Mouse (Mus musculus) stomach, embryonic 15.5 days (tissue): ENCODE results near the gene Cep170b. TPM values are rescaled to one million over a fixed set of nuclear protein-coding genes. Genes with fewer than 3 reads are reported as not detected.
A peak's percentile ranks its signal among the peaks of the same experiment; 100 is the strongest.

Source experiments
- ATAC-seq: fragments of 200-750 bp; cut with Nextera tagmentation; 2 replicates; pipeline ENCODE4 v1.8.0; 2017; ENCODE audit warnings: low read depth, moderate number of reproducible peaks, moderate TSS enrichment; ENCODE audit not compliant: insufficient read depth, low FRiP score
- H3K27ac ChIP-seq: fragments of 300-500 bp; sonication (generic); 2 replicates; pipeline ENCODE4 v1.5.1; 2015; ENCODE audit warnings: mild to moderate bottlenecking, inconsistent platforms
- H3K27me3 ChIP-seq: fragments of 300-500 bp; sonication (generic); replicated peaks from 2 replicates; pipeline ENCODE4 v1.6.1; 2015; ENCODE audit warnings: inconsistent platforms
- H3K36me3 ChIP-seq: fragments of 300-500 bp; sonication (generic); 2 replicates; pipeline ENCODE4 v1.6.1; 2015; ENCODE audit warnings: inconsistent platforms
- H3K4me1 ChIP-seq: fragments of 300-500 bp; sonication (generic); 2 replicates; pipeline ENCODE4 v1.6.1; 2015; ENCODE audit warnings: inconsistent platforms
- H3K4me2 ChIP-seq: fragments of 300-500 bp; sonication (generic); 2 replicates; pipeline ENCODE4 v1.6.1; 2015; ENCODE audit warnings: mild to moderate bottlenecking, inconsistent platforms
- H3K4me3 ChIP-seq: fragments of 300-500 bp; sonication (generic); replicated peaks from 2 replicates; pipeline ENCODE4 v1.5.1; 2015; ENCODE audit warnings: inconsistent platforms
- H3K9ac ChIP-seq: fragments of 300-500 bp; sonication (generic); 2 replicates; pipeline ENCODE4 v1.6.1; 2015; ENCODE audit warnings: inconsistent platforms
- H3K9me3 ChIP-seq: fragments of 300-500 bp; sonication (generic); 2 replicates; pipeline ENCODE4 v1.6.1; 2016; ENCODE audit warnings: inconsistent platforms
- WGBS: fragments of 180-500 bp; shearing (Covaris S2); methylation state at CpG from one replicate; pipeline ENCODE4 v1.1.7; 2015; 5-methylcytosine and 5-hydroxymethylcytosine counted together
- polyA plus RNA-seq: library from polyadenylated mRNA; unstranded; fragments of >200 nt; fragmentation: Nextera tagmentation; extraction: Ambion mirVana; gene quantifications from 2 replicates; pipeline ENCODE4 v1.2.1, GENCODE M21; 2015

Gene Cep170b
- 24.3 and 24.6 TPM in 2 replicates for polyA plus RNA-seq

DNA sequence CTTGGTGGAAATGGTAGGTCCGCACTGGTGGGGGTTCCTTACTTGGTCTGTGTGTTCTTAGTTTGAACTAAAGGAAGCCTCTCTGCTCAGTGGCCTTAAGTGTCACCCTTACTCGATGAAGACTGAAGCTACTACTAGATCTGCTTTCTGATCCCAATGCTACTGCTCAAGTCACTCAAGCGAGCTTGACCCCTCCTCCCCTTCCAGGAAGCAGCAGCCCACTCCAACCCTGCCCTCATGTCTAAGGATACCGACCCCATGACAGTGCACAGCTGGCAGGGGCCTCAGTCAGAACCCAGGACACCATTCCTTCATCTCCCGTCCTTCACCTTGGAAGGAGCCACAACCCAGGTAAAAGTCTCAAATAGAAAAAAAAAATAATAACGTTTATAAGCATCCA lies at the start of gene Cep170b:
TSS of gene Cep170b (plus strand) at position 240 of the 400 bp plus-strand sequence.
- Histone ChIP-seq H3K4me2 (peak within 1 kb of the TSS; percentile 94), H3K4me3 (peak within 1 kb of the TSS; percentile 88), H3K9me3 (no peaks in the 10 kb centered on the region), H3K4me1 (peaks cover 18% of the 10 kb centered on the region), H3K36me3 (no peaks in the 10 kb centered on the region), H3K9ac (no peak within 1 kb of the TSS), H3K27ac (peak within 1 kb of the TSS; percentile 95), H3K27me3 (no peaks in the 10 kb centered on the region)
- WGBS, result 59% methylated on average over 6 of the region's 6 CpGs
- no peak for ATAC-seq

DNA sequence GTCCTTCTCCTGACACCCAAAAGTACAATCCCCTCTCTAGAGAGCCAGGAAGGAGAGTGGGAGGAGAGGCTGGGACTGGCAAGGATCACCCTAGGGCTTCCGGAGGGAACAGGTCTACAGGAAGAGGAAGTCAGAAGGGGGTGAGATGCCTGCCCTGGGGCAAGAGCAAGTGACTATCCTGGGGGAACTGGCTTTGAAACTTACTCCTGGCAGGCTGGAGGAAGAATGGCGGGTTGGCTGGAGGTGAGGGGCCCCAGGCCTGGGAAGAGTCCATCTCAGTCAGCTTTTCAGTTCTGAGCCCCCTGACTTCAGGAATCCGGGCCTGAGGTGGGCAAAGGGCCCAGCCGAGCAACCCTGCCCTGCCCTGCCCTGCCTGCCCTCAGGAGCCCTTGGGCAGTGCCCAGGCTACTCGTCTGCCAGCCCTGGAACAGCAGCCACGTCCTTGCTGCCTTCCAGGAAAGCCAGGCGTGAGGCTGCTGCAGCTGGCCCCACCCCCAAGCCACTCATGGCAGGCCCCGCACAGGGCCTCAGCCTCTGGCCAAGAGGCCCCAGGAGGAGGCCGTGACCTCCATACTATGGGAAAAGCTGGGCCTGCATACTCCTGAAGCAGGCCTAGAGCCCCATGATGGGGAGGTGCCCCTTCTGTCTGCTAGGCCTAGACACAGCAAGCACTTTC lies 49.4 kb upstream of the Cep170b start:
- Histone ChIP-seq H3K27ac (peak overlapping the region; percentile 99), H3K9me3 (no peaks in the 10 kb centered on the region), H3K27me3 (no peaks in the 10 kb centered on the region), H3K36me3 (peaks cover 44% of the 10 kb centered on the region), H3K9ac (peak overlapping the region; percentile 12; the same call in 1 of the 2 replicates), H3K4me1 (peaks cover 86% of the 10 kb centered on the region), H3K4me3 (peak overlapping the region; percentile 83), H3K4me2 (peak overlapping the region; percentile 89)
- peak; percentile 16; the same call in 1 of the 2 replicates for ATAC-seq
- WGBS, result 38% methylated on average over 9 of the region's 9 CpGs

DNA sequence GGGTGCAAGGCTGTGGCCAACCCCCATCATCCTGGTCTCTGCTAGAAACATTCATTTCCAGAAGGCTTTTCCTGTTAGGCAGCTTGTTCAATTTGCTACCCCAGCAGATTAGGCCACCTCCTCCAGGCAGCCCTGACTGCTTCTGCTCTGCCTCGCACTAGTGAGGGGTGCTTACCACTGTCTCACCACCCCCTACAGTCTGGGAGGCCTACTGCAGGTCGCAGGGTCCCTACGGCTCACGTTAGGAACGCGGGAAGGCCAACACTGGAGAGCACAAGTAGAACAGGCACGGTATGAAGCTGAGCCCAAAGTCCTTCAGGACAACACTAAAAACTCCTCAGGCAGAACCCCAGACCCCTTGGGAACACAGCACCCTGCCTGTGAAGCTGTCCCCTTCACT lies 48.4 kb upstream of the Cep170b start:
- Histone ChIP-seq H3K4me1 (peaks cover 79% of the 10 kb centered on the region), H3K36me3 (peaks cover 43% of the 10 kb centered on the region), H3K9ac (0 out of 2 replicates have a peak overlapping the region, but pooled peaks have one; percentile 0), H3K27ac (peak overlapping the region; percentile 99; the same call in 1 of the 2 replicates), H3K4me2 (peak overlapping the region; percentile 89), H3K4me3 (peak overlapping the region; percentile 83), H3K27me3 (no peaks in the 10 kb centered on the region), H3K9me3 (no peaks in the 10 kb centered on the region)
- ATAC-seq, result no peak
- WGBS, result 72% methylated on average over 7 of the region's 7 CpGs

DNA sequence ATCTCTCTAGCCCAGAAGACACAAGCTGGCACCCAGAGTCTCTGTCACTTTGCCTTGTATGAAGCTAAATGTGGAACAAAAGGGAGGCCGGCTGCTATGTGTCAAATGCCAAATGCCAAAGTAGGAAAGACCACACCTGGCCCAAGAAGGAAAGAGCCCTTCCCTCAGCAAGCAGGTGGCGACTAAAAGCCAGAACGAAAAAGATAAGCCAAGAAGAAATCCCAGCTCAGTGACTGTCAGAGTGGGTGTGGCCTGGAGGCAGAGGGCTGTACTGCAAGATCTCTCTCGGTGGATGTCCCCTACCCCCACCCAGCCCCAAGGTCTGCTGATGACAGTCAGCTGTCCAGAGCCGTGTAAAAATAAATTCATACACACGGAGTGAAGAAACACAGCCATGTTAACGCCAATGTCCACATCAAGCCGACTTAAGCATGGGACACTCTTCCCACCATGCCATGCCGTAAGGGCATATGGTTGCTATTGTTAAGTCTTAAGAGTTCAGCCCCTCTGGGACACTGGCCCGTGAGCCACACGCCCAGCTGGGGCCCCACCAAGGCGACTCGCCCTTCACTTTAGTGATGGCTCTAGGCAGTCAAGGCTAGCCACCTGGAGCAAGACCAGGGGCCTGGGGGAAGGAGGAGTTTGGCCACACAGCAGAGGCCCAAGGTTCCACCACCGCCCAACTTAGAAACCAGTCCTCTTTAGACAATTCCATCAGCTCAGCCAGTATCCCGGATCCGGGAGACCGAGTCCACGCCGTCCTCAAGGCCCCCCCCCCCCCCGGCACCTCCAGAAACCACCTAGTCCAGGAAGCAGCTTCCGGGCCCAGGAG lies 47.3 kb upstream of the Cep170b start:
- Histone ChIP-seq H3K4me1 (peaks cover 80% of the 10 kb centered on the region), H3K27me3 (no peaks in the 10 kb centered on the region), H3K4me2 (peak overlapping the region; percentile 89), H3K9ac (peak overlapping the region; percentile 90), H3K36me3 (peaks cover 35% of the 10 kb centered on the region), H3K27ac (peak overlapping the region; percentile 99), H3K4me3 (peak overlapping the region; percentile 83), H3K9me3 (no peaks in the 10 kb centered on the region)
- no peak for ATAC-seq
- WGBS, result 1% methylated on average over 19 of the region's 21 CpGs

DNA sequence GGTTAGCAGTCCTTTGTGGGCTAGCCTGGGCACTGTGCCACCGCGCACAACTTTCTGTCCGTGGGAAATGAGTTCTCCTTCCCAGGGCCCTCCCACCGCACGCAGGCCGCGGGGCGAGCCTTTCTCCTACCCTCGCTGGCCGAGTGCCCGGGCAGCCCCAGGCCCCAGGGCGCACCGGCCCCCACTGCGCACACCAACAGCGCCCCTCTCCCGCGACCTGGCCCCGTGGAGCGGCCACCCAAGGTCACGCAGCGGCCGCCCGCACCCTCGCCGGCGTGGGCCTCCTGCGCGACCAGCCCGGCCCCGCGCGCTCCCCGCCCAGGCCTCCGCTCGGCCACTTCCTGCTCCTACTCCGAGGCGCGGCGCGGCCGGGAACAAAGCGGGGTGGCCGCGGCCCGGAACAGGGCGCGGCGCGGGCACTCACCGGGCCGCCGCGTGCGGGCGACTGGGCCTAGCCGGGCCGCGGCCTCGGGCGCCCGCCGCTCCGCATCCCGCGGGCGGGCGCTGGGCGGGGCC lies 46.6 kb upstream of the Cep170b start:
- Histone ChIP-seq H3K4me3 (peak overlapping the region; percentile 83), H3K4me1 (peaks cover 78% of the 10 kb centered on the region), H3K4me2 (peak overlapping the region; percentile 89), H3K9me3 (no peaks in the 10 kb centered on the region), H3K36me3 (peaks cover 28% of the 10 kb centered on the region), H3K9ac (peak overlapping the region; percentile 90), H3K27me3 (no peaks in the 10 kb centered on the region), H3K27ac (peak overlapping the region; percentile 99)
- WGBS, result 0% methylated on average over 44 of the region's 68 CpGs
- ATAC-seq, result no peak

DNA sequence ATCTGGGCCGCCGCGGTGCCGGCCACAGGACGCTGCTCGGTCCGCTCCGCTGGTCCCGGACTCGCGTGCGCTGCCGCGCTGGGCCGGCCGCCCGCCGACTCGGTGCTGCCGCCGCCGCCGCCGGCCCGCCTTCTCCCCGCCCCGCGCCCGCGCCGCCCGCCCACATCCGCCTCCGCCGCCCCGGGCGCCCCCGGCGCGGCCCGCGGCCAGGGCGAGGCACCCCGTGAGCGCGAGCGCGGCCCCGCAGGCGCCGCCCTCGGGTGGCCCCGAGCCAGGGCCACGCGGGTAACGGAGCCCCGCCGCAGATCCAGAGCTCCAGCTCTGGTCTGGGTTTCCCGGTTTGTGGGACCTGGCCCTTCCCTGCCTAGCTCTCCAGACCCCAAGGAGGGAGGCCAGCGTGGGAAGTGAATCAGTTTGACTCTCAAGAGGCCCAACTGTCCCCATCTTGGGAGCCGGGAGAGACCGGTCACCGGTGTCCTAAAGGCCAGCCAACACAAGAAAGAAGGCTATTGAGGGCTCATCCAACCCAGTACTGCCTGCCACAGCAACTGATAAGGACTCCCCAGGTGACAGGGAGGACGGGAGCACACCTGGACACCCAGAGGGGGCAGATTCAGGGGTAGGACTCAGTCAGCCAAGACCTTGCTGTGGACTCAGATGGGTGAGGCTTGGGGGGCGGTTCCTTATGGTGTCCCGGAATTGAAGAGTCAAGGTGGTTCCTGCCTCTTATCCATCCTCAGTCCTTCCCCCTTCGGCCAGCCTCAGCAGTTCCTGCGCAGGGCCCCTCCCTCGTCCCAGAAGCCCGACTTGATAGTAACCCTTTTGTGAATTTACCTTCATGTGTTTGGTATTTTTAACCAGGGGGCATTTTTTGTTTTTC lies 45.9 kb upstream of the Cep170b start, which contains the start of gene Akt1:
TSS of gene Akt1 (minus strand) at position 753 of the 880 bp plus-strand sequence.
- under 1% methylated on average over 70 of the region's 70 CpGs for whole genome bisulfite sequencing
- Histone ChIP-seq H3K9me3 (no peaks in the 10 kb centered on the region), H3K4me2 (peak within 1 kb of the TSS; percentile 89), H3K36me3 (peaks cover 21% of the 10 kb centered on the region), H3K9ac (peak within 1 kb of the TSS; percentile 90), H3K27me3 (no peaks in the 10 kb centered on the region), H3K27ac (peak within 1 kb of the TSS; percentile 99), H3K4me3 (peak within 1 kb of the TSS; percentile 83), H3K4me1 (peaks cover 70% of the 10 kb centered on the region)
- ATAC-seq, result peak; percentile 50

DNA sequence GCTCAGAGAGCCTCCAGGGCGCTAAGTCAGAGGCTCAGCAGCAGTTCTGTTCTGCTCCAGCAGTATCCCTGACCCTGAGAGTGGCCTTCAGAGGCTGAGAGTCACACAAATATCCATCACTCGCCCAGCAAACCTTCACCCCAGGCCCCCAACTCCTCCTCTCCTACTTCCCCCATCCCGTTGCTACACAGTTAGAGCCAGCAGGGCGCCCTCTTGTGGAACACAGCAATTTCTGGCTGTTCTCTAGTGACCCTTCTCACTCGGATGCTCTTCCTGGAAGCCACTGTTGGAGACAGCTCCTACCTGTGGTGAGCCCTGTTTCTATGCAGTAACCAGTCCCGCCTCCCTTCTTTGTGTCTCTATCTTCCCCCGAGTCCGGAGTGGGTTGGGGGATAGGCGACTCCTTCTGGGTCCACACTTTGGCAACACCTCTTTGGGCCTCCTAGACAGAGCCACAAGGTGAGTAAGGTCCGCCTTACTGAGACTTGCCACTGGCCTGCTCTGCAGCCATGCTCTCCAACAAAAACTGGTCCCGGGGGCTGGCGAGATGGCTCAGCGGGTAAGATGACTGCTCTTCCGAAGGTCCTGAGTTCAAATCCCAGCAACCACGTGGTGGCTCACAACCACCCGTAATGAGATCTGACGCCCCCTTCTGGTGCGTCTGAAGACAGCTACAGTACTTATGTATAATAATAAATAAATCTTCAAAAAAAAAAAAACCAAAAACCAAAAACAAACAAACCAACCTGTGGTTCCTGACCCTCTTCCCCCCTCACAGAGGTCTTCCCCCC lies 44.8 kb upstream of the Cep170b start:
- H3K9me3 ChIP-seq, result no peaks in the 10 kb centered on the region
- H3K27me3 ChIP-seq, result peaks cover 9% of the 10 kb centered on the region; the same call in 1 of the 2 replicates
- H3K9ac ChIP-seq, result no peak overlapping the region
- peak overlapping the region; percentile 83 for H3K4me3 ChIP-seq
- peak overlapping the region; percentile 89 for H3K4me2 ChIP-seq
- H3K27ac ChIP-seq, result peak overlapping the region; percentile 99
- H3K4me1 ChIP-seq, result peaks cover 68% of the 10 kb centered on the region
- 17% methylated on average over 18 of the region's 18 CpGs for WGBS
- peaks cover 10% of the 10 kb centered on the region for H3K36me3 ChIP-seq
- peak; percentile 24 for ATAC-seq

DNA sequence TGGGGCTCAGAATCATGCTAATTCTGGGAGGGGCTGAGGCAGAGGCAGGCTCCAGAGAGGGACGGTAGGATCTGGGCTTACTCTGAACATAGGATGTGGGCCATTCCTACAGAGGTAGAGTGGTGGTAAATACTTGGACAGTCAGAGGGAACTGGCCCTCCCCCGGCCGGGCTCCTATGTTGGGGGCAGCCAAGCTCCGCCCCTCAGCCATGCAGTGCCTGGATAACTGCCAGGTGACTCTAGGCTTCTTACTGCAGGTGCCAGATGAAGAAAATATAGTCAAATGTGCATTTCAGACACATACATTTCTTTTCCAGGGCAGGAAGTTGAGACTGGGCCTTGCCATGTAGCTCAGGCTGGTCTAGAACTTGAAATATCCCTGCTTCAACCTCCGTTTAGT lies 43.2 kb upstream of the Cep170b start:
- Histone ChIP-seq H3K27ac (no peak overlapping the region), H3K36me3 (no peaks in the 10 kb centered on the region), H3K9ac (no peak overlapping the region), H3K4me3 (no peak overlapping the region), H3K4me1 (peaks cover 52% of the 10 kb centered on the region), H3K4me2 (no peak overlapping the region), H3K27me3 (peaks cover 9% of the 10 kb centered on the region; the same call in 1 of the 2 replicates), H3K9me3 (no peaks in the 10 kb centered on the region)
- no peak for ATAC-seq
- 49% methylated on average over 5 of the region's 5 CpGs for WGBS

DNA sequence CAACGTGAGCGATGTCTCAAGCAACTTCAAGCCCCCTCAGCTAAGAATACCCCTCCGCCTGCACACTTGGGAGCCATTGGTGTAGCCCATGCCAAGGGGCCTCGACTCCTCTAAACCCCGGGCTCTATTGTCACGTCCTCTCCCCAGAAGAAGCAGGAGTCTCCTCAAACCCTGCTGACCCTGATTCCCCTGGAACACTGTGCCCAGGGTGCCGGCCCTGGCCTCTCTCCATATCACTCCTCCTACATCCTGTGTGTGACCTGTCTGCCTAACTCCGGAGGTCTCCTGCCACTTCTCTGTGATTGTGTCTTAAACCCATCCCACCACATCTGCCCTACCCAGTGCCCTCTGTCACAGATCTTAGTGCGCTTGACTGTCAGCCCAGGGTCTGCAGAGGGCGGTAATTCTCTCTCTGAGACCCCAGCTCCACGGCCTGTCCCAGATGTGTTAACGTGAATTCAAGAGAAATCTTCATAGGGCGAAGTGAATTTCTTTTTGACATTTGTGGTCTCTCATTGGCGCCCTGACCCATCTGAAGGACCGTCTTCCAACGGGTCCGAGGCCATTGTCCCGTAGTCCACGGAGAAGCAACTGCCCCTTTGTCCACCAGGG lies 42.2 kb upstream of the Cep170b start:
- peaks cover 43% of the 10 kb centered on the region for H3K4me1 ChIP-seq
- H3K36me3 ChIP-seq, result no peaks in the 10 kb centered on the region
- peak overlapping the region; percentile 96 for H3K27ac ChIP-seq
- ATAC-seq, result no peak
- H3K27me3 ChIP-seq, result peaks cover 9% of the 10 kb centered on the region; the same call in 1 of the 2 replicates
- H3K9ac ChIP-seq, result peak overlapping the region; percentile 59
- peak overlapping the region; percentile 65 for H3K4me3 ChIP-seq
- WGBS, result 26% methylated on average over 19 of the region's 19 CpGs
- peak overlapping the region; percentile 92 for H3K4me2 ChIP-seq
- no peaks in the 10 kb centered on the region for H3K9me3 ChIP-seq

DNA sequence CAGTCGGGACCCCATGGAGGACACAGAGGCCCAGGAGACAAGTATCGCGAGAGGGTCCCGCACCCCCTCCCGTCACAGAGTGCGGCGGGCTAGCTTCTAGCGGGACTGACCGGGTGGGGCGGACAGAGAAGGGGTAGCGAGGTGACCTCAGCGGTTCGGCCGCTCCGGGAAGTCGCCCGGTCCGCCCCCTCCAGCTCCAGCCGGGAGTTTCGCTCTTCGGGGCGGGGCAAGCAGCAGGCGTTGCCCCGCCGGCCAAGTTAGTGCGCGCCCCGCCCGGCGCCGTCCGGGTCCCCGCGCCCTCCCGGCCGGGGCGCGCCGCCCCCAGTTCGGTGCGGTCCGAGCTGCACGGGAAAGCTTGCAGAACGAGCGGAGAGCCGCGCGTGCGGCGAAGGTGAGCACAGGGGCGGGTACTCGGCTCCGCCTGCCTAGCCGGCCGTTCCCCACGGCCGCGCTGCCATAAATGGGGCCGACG lies 41.7 kb upstream of the Cep170b start, which contains the start of gene Zbtb42:
TSS of gene Zbtb42 (plus strand) at position 274 of the 472 bp plus-strand sequence.
- Histone ChIP-seq H3K4me3 (peak within 1 kb of the TSS; percentile 65), H3K9ac (peak within 1 kb of the TSS; percentile 59), H3K4me2 (peak within 1 kb of the TSS; percentile 92), H3K9me3 (no peaks in the 10 kb centered on the region), H3K27me3 (peaks cover 9% of the 10 kb centered on the region; the same call in 1 of the 2 replicates), H3K36me3 (no peaks in the 10 kb centered on the region), H3K27ac (peak within 1 kb of the TSS; percentile 96), H3K4me1 (peaks cover 44% of the 10 kb centered on the region)
- under 1% methylated on average over 50 of the region's 60 CpGs for WGBS
- peak; percentile 34 for ATAC-seq
